Mouse (Mus musculus) gastrocnemius, adult 2 months (tissue): ENCODE results near the gene Zfp827. TPM values are rescaled to one million over a fixed set of nuclear protein-coding genes. Genes with fewer than 3 reads are reported as not detected.

Source experiments
- DNase-seq: peaks from one replicate; pipeline ENCODE4 v3.0.0; 2022
- H3K27ac ChIP-seq: fragments of 200-600 bp; 2 replicates; pipeline ENCODE4 v1.8.1; 2022; ENCODE audit warnings: mild to moderate bottlenecking
- H3K4me3 ChIP-seq: fragments of 200-600 bp; 2 replicates; pipeline ENCODE4 v1.8.1; 2022; ENCODE audit warnings: mild to moderate bottlenecking, moderate library complexity
- CTCF ChIP-seq: fragments of 200-600 bp; IDR thresholded peaks from 2 replicates; pipeline ENCODE4 v1.8.1; 2022; ENCODE audit warnings: antibody characterized with exemption, mild to moderate bottlenecking, moderate library complexity
- intact Hi-C: fragments of 180-260 bp; cut with DNase I; formaldehyde crosslinking; loops from one replicate; pipeline ENCODE4 v1.15.1; 2025
- total RNA-seq, 2 experiments: library from RNA; stranded (reverse); gene quantifications; 2 replicates each; pipeline ENCODE4 v1.2.3; 2021

Zfp827 gene
- total RNA-seq, 2 experiments from 2014 or later, result 2.7 to 7.1 TPM

DNA sequence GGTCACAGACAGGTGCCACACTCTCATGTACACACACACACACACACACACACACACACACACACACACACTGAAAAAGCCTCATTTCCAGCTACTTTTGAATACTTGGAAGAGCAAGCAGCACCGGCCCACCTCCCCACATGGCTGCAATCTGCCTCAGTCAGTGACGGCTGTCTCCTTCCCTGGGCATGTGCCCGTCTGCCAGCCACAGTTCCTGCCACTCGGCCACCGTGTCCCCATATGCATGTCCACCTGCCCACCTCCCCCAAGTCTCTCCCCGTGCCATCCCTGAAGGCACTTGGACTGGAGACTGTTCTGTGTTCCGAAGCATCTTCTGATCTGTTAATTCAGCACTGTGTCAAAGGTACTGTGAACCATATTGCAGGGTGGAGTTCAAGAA, 9.8 kb downstream of the Zfp827 start:
- DNase-seq, result no peak
- TF ChIP-seq CTCF, result no peak
- Histone ChIP-seq H3K4me3 (no peak overlapping the region), H3K27ac (no peak overlapping the region)
- intact Hi-C loops, result no loop called here

DNA sequence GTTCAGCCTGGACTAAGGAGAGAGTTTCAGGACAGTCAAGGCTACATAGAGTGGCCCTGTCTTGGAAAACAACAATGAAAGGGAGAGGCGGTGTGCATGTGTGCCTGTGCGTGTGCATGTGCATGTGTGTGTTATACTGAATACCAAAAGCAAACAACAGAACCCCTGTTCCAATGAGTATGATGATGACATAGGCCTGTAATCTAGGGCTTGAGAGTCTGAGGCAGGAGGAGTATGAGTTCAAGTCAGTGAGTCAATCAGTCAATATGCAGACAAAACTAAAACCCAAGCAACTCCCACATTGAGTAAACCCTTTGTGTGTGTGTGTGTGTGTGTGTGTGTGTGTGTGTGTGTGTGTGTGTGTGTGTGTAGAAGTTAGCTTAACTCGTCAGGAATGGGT, 13.2 kb downstream of the Zfp827 start:
- no peak for TF ChIP-seq CTCF
- no peak overlapping the region for H3K4me3 ChIP-seq
- no peak for DNase-seq

GRCm38 (mm10) chr8:79042252-79042651, 14.0 kb downstream of the Zfp827 start:
- TF ChIP-seq CTCF, result no peak
- no peak for DNase-seq
- Histone ChIP-seq H3K4me3 (no peak overlapping the region), H3K27ac (no peak overlapping the region)
- intact Hi-C loops, result no loop called here

More for the DNA sequence above, 13.2 kb downstream of the Zfp827 start:
- intact Hi-C loops, result no loop called here
- no peak overlapping the region for H3K27ac ChIP-seq

GRCm38 (mm10) chr8:79044673-79045072, 16.4 kb downstream of the Zfp827 start:
- no peak overlapping the region for H3K4me3 ChIP-seq
- no peak for TF ChIP-seq CTCF
- intact Hi-C loops, result no loop called here
- DNase-seq, result no peak
- H3K27ac ChIP-seq, result no peak overlapping the region

DNA sequence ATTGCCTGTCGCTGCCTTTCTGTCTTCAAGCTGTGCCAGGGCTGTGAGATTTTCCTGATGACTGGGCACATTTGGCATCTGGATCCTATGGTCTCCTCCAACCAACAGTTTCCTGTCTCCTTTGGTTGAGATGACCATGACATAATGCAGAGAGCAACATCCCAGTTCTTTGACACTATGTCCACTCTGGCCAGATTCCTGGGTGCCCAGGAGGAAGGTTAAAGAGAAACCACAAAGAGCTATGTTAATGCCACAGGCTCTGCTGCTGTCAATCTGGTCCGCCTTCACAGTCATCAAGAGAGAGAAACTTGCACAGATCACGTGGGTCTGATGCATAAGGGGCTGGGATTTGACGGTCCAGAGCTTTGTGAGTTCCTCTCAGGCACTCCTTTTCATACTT, 18.4 kb downstream of the Zfp827 start:
- H3K27ac ChIP-seq, result no peak overlapping the region
- no peak for TF ChIP-seq CTCF
- DNase-seq, result no peak
- intact Hi-C loops, result no loop called here
- no peak overlapping the region for H3K4me3 ChIP-seq

DNA sequence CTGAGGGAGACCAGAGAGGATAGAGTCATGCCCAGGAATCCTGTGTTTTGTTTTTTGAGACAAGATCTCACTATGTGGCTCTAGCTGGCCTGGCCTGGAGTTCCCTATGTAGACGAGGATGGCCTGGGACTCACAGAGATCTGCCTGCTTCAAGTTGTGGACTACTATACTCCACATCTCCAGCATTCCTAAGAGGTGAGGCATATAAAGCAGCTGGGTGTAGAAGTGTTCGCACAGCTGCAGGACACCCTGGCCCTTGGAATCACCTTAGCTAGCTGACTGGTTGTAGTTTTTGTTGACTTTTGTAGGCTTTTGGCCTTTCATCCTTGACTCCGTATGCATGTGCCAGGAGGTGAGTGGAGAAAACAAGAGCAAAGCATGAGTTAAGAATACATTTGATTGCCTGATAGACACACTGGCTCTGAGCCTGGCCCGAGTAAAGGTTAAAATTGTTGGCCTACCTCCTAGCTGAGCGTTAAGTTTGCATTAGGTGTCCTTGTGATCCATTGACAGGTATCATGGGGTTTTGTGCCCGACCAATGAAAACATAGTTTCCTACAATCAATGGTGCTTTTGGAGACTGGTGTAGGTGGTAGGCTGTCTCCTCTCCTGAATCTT, 20.3 kb downstream of the Zfp827 start:
- no peak for DNase-seq
- no peak for TF ChIP-seq CTCF
- Histone ChIP-seq H3K4me3 (no peak overlapping the region), H3K27ac (no peak overlapping the region)
- intact Hi-C loops, result no loop called here

GRCm38 (mm10) chr8:79054222-79054621, 26.0 kb downstream of the Zfp827 start:
- H3K27ac ChIP-seq, result no peak overlapping the region
- intact Hi-C loops, result no loop called here
- no peak for TF ChIP-seq CTCF
- H3K4me3 ChIP-seq, result no peak overlapping the region
- DNase-seq, result no peak

GRCm38 (mm10) chr8:79057179-79057578, 28.9 kb downstream of the Zfp827 start:
- no peak for DNase-seq
- TF ChIP-seq CTCF, result no peak
- intact Hi-C loops, result no loop called here
- no peak overlapping the region for H3K27ac ChIP-seq
- no peak overlapping the region for H3K4me3 ChIP-seq

DNA sequence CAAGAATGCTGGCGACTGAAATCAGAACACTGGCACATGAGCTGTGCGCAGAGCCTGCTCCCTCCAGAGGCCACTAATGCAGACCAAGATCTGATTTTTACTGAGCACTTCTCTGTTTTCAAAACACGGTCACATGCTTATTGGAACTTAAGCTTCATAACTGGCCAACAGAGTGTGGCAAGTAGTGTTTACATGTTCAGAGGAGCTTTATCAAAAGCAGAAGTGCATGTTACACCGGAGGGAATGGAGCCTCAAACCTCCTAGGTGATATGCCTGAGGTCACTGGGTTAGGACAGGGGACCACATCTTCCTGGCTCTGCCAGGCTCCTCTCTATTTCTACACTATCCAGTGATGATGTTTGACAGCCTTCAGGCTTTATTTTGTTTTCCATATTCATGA, 31.1 kb downstream of the Zfp827 start:
- intact Hi-C loops, result no loop called here
- Histone ChIP-seq H3K4me3 (no peak overlapping the region), H3K27ac (no peak overlapping the region)
- no peak for TF ChIP-seq CTCF
- DNase-seq, result no peak

DNA sequence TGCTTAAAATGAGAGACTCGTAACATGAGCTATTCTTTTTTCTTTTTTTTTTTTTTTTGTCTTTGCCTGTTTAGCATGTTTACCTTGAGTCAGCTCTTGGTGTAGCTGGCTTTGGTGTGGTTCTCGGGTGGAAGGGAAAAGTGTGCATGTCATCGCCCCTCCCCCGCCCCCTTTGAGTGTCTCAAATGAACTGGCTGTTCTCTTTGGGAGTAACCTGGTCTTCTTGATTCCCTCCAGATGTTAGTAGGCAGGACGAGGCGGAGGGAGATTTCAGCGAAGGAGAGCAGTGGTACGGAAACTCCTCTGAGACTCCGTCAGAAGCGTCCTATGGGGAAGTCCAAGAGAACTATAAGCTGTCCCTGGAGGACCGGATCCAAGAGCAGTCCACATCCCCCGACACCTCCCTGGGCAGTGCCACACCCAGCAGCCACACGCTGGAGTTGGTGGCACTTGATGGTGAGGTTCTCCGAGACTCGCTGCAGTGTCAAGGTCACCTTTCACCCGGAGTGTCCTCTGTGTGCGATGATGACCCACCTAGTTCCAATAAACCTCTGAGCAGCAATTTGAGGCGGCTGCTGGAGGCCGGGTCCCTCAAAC, 31.9 kb downstream of the Zfp827 start:
- DNase-seq, result no peak
- intact Hi-C loops, result no loop called here
- no peak for TF ChIP-seq CTCF
- H3K27ac ChIP-seq, result no peak overlapping the region
- H3K4me3 ChIP-seq, result no peak overlapping the region

DNA sequence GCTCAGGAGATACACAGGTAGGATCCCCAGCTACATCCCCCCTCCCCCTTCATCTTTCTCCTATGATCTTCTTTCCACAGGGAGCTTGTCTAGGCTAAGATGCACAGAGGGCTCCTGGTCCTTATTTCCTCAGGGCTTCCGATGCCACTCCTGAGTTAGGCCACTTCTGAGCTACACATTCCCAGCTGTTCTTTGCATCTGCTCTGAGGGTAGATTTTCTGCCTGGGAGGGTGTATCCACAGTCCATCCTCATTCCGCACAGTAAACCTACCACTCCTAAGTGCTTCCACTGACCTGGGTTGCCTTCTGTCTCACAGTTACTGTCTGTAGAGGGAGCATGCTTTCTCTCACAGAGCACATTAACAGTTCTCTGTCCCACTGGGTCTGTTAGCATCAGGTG, 37.7 kb downstream of the Zfp827 start:
- TF ChIP-seq CTCF, result no peak
- DNase-seq, result no peak
- no peak overlapping the region for H3K27ac ChIP-seq
- intact Hi-C loops, result no loop called here
- H3K4me3 ChIP-seq, result no peak overlapping the region

GRCm38 (mm10) chr8:79067812-79068630, 39.8 kb downstream of the Zfp827 start:
- no peak overlapping the region for H3K4me3 ChIP-seq
- H3K27ac ChIP-seq, result no peak overlapping the region
- intact Hi-C loops, result no loop called here
- no peak for DNase-seq
- TF ChIP-seq CTCF, result no peak

GRCm38 (mm10) chr8:79073311-79073710, 45.1 kb downstream of the Zfp827 start:
- TF ChIP-seq CTCF, result no peak
- Histone ChIP-seq H3K4me3 (no peak overlapping the region), H3K27ac (no peak overlapping the region)
- no peak for DNase-seq
- intact Hi-C loops, result no loop called here
